Mouse (Mus musculus) left cerebral cortex, adult 18-20 months (tissue): Measurements from ENCODE around the gene Cnot9. TPM values are rescaled to one million over a fixed set of nuclear protein-coding genes. Genes with fewer than 3 reads are reported as not detected.
"Not testable (repeated sequence)": the region's sequence is repeated elsewhere in the genome, so short reads cannot be mapped to it uniquely, and the experiment has no call there.

ENCODE experiments used
- DNase-seq, 2 experiments: peaks; one replicate each; pipeline ENCODE4 v3.0.0; 2021 to 2022; ENCODE audit warnings: low spot score in 2 of 2, mixed read lengths in 1 of 2
- long read RNA-seq, 2 experiments: library from polyadenylated mRNA; stranded (forward); transcript quantifications; one replicate each; pipeline ENCODE4 v2.0.0; 2021
- total RNA-seq, 2 experiments: library from RNA; stranded (reverse); gene quantifications; 2 replicates each; pipeline ENCODE4 v1.2.3; 2021

Gene Cnot9
- total RNA-seq: 10 to 100 TPM; 25.7 to 26.5 TPM
- long read RNA-seq, experiment 1, transcript Cnot9-201 (8 exons, 3,268 nt): major isoform, 21 of 36 reads
- long read RNA-seq, experiment 1, partial matches to known transcripts: 15 of 36 reads
- long read RNA-seq, experiment 1, other reads (novel, unspliced or antisense): 0 of 36 reads
- long read RNA-seq, experiment 2, transcript Cnot9-201 (8 exons, 3,268 nt): major isoform, 5 of 14 reads
- long read RNA-seq, experiment 2, partial matches to known transcripts: 6 of 14 reads
- long read RNA-seq, experiment 2, other reads (novel, unspliced or antisense): 3 of 14 reads

DNA sequence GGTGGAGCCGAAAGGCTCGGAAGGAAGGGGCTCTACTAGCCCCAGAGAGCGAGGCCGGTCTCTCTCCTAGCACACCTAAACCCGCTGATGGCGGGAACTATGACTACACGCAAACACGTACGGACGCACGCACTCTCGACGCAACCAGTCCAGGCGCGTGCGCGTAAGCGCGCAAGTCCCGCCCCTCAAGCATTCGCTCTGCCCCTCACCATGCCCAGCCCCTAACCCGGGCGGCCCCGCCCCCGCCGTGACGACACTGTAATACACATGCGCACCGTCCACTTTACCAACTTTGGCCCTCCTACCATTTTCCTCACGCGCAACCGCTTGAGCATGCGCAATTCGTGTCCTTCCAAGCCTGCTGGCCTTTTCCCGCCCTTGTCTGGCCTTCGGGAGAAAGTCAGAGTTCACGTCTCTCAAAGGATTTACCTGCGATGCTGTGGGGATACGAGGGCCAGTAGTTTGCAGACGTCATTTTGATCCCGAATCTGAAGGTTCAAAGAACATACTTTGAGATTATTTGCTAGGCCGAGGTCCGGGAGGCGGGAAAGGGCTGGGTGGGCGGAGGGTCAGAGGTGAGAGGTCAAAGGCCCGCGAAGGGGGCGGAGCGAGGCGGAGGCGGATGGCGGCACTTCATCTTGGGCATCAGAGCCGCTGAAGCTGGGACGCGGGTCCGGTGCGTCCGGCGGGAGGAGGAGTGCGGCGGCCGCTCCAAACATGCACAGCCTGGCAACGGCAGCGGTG is at the start of gene Cnot9:
Gene Cnot9 (plus strand): TSS at position 338 of the 744 bp plus-strand sequence.
- DNase-seq: peak; percentile 100

DNA sequence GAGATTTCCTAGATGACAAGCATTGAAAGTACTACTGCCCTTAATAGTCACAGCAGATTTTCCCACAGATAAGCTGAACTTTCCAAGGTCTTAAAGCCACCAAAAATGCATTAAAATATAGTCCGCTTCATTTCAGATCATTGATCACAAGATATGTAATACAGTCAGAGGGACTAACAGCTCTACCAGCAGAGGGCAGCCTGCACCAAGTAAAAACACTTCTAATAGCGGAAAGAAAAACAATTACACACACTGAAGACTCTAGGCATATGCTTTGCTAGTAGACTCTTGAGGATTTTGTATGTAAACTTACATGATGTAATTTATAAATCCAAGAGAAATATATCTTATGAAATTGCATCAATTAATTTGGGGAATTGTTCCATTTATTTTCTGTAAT is 45.6 kb upstream of the Cnot9 start:
- DNase-seq: peak; percentile 40 to 64

DNA sequence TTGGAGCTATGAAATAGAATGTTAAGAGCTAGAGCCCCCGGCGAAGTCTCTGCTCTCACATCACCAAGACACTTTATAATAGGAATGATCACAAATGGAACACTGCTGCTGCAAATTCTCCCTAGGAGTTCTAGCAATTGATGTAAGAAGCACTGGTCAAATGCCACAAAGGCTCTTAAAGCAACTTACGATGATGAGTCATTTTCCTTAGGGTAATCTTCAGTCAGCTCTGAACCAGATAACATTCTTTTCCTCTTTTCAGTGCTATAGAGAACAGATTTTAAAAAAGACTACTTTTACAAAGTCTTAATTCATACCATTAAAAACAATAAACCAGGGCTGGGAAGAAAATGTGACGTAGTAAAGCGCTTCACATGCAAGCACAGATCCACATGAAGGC is 20.1 kb upstream of the Cnot9 start:
- no peak for DNase-seq

DNA sequence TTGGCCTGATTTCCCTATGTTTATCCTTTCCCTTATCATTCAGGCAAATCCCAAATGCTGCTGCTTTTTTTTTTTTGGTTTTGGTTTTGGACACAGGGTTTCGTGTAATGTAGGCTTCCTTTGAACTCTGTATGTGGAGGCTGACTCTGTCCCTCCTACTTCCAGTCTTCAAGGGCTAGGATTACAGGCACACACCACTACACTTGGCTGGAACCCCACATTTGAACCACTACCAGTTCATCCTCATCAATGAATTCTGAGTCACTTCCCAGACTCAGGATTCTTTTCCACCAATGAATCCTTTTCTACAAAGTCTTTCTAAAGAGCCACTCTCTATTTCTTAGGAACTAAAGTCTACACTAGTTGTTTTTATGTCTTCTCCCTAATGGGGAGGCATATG is 4.8 kb upstream of the Cnot9 start:
- no peak for DNase-seq

DNA sequence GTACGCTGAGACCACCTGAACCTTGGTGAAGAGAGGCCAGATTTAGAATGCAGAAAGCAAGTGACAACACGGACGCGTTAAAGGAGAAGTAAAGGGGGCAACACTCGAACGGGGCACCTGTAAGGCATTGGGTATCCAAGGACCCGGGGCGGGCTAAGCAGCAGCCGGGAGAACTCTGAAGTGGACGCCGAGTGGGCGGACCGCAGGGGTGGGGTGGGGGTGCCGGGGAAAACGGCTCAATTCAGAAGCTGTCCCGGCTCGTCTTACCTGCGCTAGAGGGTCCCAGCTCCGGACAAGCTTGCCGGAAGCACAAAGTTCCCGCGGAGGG is 501 bp upstream of the Cnot9 start:
- no peak for DNase-seq

DNA sequence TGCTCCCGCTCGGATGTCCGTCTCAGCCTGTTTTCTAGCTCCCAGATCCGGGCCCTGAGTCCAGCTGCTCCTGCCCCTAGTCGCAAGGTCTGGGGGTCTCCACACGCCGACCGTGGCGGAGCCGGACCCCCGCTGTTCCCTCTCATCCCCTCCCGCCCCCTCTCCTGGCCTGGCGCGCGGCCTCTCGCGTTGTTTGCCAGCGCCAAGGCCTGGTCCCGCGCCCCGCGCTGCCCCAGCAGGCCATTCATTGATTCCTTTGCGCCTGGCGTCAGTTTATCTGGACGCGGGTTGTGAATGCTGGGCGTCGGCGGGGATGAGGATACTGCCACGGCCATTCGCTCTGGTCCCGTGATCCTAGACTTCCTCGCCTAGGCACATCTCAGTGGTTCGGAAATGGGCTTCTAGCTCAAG is 618 bp downstream of the Cnot9 start:
- DNase-seq: peak in 1 of 2 experiments; percentile 23

DNA sequence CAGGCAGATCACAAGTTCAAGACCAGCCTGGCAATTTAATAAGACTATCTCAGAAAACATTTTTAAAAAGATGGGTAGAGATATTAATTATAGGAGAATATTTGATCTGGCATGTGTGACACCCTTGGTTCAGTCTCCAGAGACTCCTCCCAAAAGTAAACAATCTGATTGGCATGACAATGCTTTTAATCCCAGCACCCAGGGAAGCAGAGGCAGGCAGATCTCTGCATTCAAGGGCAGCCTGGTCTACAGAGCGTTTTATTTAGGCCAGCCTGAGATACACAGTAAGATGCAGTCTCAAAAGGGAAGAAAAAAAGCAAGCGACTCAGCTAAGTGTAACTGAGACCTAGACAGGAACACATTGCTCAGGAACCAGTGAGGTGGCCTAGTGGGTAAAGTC is 1.9 kb downstream of the Cnot9 start:
- DNase-seq: no peak

DNA sequence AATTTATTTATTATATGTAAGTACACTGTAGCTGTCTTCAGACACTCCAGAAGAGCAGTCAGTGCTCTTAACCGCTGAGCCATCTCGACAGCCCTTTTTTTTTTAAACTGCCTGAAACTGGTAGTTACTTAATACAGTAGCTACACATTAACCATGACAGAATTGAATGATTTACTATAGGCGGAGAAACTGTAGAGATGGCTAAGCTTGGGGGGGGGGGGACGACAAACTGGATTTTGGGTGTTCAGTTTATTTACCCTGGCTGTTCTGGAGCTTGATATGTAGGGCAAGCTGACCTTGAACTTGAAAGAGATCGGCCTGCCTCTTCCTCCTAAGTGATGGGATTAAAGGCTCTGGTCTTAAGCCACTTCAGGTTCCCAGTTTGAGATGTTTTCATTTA is 5.4 kb downstream of the Cnot9 start:
- DNase-seq: no peak

DNA sequence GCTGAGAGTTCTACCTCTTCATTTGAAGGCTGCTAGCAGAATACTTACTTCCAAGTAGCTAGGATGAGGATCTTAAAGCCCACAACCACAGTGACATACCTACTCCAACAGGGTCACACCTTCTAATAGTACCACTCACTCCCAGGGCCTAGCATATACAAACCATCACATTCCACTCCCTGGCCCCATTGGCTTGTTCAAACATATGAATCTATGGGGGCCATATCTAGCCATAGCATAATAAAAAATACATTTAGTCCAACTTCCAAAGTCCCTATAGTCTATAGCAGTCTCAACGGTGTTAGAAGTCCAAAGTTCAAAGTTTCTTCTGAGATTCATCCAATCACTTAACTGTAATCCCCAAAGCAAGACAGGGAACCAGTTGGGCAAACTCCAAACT is 7.1 kb downstream of the Cnot9 start:
- DNase-seq: not testable (repeated sequence)

DNA sequence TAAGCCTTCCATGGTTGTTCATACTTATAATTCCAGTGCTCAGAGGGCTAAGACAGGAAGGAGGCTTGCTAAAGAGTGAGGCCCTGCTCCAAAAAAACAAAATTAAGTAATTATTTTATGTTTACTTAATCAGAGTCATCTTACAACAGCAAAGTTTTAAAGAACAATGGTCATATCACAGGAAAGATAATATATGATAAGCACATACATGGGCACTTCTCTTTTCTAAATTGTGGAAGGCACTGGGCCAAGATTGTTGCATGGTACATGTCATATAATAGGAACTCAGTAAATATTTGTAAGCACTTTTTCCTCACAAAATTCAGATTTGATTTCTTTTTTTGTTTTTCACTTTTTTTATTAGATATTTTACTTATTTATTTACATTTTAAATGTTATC is 14.0 kb downstream of the Cnot9 start:
- no peak for DNase-seq

DNA sequence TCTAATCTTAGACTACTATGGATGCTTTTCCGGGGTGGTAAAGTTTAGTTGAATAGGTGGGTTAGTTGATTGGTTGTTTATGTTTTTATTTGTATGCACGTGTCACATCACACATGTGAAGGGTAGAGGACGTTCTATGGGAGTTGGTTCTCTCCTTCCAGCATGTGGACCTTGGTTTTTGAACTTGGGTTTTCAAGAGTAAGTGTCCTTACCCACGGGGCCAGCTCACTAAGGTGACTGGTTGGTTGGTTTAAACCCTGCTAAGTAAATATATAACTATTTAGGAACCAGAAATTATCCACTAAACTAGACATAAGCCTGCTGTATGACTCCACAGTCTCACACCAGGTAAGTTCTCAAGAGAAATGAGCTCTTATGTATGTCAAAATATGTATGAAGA is 18.9 kb downstream of the Cnot9 start:
- DNase-seq: no peak

DNA sequence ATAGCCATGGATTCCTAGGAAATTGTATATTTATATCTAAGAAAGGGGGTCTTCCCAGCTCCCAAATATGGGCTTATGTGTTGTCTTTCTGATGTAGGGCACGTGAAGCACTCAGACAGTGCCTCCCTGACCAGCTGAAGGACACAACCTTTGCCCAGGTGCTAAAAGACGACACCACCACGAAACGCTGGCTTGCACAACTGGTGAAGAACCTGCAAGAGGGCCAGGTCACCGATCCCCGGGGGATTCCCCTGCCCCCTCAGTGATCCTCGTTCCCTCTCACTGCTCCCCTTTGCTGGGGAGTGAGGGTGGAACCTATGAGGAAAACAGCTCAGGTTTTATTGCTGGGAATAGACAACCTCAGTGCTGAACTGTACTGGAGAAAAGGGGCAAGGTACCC is 22.7 kb downstream of the Cnot9 start:
- no peak for DNase-seq

DNA sequence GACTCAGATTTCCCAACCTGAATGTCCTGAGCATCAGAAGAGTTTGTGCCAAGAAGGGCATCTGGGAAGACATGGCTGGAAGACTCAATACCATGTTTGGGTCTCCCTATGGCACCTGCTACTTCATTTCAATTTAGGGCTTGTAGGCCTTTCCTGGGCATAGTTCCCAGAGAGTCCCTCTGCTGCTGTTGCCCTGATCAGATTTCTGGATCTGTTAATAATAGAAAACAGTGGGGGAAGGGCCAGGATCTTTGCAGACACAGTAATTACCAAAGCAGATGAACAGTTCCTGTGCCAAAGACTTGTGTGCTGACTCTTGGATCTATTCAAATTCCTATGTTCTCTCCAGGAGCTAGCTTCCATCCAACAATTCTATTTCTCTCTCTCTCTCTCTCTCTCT is 32.8 kb downstream of the Cnot9 start:
- DNase-seq: no peak

DNA sequence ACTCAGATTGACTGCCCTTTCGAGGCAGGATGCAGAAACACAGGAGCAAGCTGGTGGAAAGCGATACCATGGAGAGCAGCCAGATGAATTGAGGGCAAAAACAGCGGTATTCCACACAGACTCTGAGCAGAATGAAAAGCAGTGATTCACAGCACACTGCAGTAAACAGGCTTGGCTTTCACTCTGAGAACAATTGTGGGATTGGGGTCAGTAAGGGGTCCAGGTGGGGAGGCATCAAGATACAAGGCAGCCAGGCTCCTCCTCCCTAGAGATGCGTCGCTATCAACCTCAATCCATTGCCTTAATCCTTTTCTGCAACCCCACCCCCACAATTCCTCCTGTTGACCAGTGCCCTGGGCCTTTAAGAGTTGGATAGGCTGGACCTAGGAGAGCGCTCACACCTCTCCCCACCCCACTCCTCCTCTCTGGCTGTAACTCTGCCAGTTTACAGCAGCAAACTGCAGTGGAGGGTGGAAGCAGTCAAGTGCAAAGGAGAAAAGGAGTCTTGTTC is 36.6 kb downstream of the Cnot9 start, which contains the start of gene Plcd4:
Gene Plcd4 (plus strand): TSS at position 438 of the 511 bp plus-strand sequence.
- peak; percentile 11 to 13 for DNase-seq

DNA sequence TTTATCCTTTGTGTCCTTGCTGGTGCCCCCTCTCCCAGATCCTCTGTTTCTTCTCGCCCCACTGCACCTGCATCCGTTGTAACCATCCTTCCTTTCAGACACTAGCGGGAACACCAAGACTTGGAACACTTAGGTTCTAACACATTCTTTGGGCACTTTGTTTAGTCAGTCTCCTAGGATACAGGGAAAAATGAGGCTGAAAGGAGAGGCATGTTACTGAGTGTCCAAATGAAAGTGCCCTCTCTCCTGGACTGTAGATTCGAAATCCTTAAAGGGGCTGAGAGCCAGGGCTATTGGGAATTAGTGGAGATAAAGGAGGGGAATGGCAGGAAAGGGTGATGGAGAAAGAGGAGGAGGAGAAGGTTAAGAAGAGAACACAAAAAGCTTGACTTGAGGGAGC is 38.3 kb downstream of the Cnot9 start, which contains the start of gene Usp37:
Gene Usp37 (minus strand): TSS at position 101 of the 400 bp plus-strand sequence.
- DNase-seq: no peak

DNA sequence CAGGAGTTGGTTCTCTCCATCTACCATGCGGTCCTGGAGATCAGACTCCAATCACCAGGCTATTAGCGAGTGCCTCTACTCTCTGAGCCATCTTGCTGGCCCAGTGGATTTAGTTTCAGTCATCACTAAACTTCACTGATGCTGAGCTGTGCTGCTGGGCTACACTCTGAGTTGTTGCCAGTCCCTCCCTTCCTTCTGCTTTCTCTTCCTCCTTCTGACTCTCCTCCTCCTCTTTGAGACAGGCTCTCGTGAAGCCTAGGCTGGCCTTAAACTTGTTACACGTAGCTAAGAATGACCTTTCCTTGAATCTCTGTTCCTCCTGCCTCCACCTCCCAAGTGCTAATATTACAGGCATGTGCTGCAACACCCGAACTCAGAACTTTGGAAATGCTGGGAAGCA is 53.2 kb downstream of the Cnot9 start:
- no peak for DNase-seq

DNA sequence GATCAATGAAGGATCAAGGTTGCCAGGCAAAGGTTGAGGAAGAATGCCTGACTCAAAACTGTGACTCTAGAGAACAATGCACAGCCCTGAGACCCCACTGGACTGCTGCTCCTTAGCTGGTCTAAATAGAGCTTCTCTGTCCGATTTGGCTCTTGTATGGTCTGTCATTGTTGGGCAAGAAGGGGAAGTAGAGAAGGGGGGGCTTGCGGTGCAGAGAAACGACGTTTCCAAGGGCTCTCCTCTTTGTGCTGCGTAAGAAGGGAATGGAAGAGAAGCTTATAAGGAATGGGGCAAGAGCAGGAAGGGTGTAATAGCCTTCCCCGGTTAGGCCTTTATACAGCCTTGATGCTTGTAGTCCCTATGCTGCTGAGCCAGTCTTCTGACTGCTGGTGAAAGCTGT is 60.0 kb downstream of the Cnot9 start:
- no peak for DNase-seq

DNA sequence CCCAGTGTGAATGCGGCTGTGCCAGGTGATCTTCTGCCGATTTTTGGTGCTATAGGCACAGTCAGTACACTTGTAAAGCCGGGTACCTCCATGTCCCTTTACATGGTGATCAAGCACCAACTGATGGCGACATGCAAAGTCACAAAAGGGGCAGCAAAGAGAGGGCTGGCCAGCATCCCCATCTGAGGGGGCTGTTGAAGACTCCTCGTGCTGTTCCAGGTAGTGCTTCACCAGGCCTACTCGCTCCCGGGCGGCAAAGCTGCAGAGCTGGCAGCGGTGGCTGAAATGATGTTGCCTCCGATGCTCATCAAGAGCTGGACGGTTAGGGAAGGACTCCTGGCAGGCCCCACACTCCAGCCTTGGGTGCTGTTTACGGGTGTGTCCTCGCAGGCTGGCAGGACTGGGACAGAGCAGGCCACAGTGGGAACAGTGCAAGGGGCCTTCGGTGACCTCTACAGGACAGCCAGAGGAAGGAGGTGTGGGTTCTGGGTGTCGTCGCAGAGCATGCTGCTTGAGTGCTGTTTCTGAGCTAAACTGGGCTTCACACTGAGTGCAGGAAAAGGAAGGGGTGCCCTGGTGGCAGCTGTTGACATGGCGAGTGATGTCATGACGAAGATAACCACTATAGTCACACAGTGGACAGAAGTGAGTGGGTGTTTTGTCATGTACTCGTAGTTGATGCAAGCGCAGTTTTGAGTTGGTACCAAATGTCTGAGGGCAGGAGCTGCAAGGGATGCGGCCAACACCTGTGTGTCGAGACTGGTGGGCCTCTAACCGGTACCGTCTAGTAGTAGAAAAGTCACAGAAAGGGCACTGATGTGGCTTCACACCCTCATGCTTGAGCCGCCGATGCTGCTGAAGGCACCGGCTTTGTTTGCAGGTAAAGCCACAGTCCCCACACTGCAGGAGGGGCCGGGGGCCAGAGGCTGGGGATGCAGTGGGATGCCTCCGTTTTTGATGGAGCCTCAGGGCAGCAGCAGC is 64.2 kb downstream of the Cnot9 start:
- no peak for DNase-seq
